Mouse (Mus musculus): ENCODE results near the gene Pigf.

DNA sequence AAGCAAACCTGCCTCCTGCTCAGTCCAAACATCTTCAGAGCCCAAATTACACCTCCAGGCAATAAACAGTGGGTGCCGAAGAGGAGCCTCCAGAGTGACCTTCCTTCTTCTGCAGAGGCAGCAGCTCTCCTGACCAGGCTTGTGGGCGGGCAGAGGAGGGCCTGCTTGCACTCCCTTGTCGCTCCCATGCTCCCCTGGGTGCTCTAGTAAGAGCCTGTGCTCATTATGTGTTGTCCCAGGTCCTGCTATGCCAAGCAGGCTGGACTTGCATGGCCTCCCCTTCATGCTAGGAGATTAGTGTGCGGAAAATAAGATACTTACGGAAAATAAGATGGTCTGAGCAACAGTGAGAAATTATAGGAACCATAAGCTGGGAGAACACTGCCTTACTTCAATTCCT, 24.5 kb upstream of the Pigf start:
- TF ChIP-seq CTCF (IDR thresholded peaks at IDR 0.05; ENCODE audit: insufficient read depth, low read length): no peak
- no peak for TF ChIP-seq POLR2A (IDR thresholded peaks at IDR 0.05; ENCODE audit: borderline replicate concordance, extremely low read depth, low read depth, low read length)
